Mouse (Mus musculus): Measurements from ENCODE around the gene Gm20431.

DNA sequence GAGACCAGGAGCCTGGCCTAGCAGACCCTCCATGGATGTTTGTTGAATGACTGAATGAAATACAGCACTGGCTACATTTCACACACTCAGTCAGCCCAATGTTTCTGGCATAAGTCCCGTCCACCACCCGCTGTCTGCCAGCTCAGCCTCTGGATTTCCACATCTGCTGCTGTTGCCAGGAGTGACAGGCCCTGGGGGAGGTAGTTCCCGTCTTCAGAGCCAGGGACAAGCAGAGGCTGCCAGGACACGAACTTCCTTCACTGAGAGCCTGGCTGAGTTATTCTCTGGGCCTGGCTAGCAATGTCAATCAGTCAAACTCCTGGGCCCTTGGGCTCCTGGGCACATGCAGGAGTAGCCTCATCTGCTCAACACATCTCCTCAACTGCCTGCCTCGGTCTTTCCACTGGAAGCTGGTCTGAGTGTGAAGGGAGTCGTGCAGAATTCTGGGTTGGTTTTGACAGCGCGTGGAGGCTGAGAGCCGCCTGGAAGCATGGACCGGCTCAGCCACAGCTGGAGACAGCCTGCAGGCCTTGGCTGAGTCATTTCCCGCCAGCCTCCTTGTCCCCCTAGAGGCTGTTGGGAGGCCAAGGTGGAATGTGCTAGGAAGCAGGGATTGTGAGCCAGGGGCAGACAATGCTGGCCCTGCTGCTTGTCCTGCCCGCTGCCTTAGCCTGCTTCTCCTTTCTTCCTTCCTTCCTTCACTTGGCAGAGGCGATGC is 91.2 kb downstream of the Gm20431 start:
- TF ChIP-seq POLR2A (IDR thresholded peaks at IDR 0.05; ENCODE audit: low read depth, low read length) (no peak), CTCF (IDR thresholded peaks at IDR 0.05; ENCODE audit: extremely low read depth, insufficient read length, insufficient replicate concordance, low read depth, low read length) (no peak)

All from small intestine, adult 2 months (tissue).